Mouse (Mus musculus) embryonic facial prominence, embryonic 15.5 days (tissue): Measurements from ENCODE around the gene Fibp. TPM values are rescaled to one million over a fixed set of nuclear protein-coding genes. Genes with fewer than 3 reads are reported as not detected.
"Not testable (repeated sequence)": the region's sequence is repeated elsewhere in the genome, so short reads cannot be mapped to it uniquely, and the experiment has no call there.

Experiments used
- ATAC-seq: fragments of 200-750 bp; cut with Nextera tagmentation; 2 replicates; pipeline ENCODE4 v1.8.0; 2017; ENCODE audit warnings: low read depth, moderate TSS enrichment; ENCODE audit not compliant: insufficient number of reproducible peaks, low FRiP score, low TSS enrichment
- H3K27ac ChIP-seq: fragments of 300-500 bp; sonication (generic); replicated peaks from 2 replicates; pipeline ENCODE4 v1.5.1; 2015; ENCODE audit warnings: mild to moderate bottlenecking, inconsistent platforms
- H3K27me3 ChIP-seq: fragments of 300-500 bp; sonication (generic); 2 replicates; pipeline ENCODE4 v1.6.1; 2015; ENCODE audit warnings: inconsistent platforms
- H3K36me3 ChIP-seq: fragments of 300-500 bp; sonication (generic); 2 replicates; pipeline ENCODE4 v1.6.1; 2015; ENCODE audit warnings: mild to moderate bottlenecking, inconsistent platforms
- H3K4me1 ChIP-seq: fragments of 300-500 bp; sonication (generic); 2 replicates; pipeline ENCODE4 v1.6.1; 2015; ENCODE audit warnings: inconsistent platforms
- H3K4me2 ChIP-seq: fragments of 300-500 bp; sonication (generic); replicated peaks from 2 replicates; pipeline ENCODE4 v1.6.1; 2015; ENCODE audit warnings: mild to moderate bottlenecking, inconsistent platforms
- H3K4me3 ChIP-seq: fragments of 300-500 bp; sonication (generic); replicated peaks from 2 replicates; pipeline ENCODE4 v1.5.1; 2015; ENCODE audit warnings: mild to moderate bottlenecking, inconsistent platforms
- H3K9ac ChIP-seq: fragments of 300-500 bp; sonication (generic); 2 replicates; pipeline ENCODE4 v1.6.1; 2015; ENCODE audit warnings: inconsistent platforms
- H3K9me3 ChIP-seq: fragments of 300-500 bp; sonication (generic); replicated peaks from 2 replicates; pipeline ENCODE4 v1.6.1; 2016; ENCODE audit warnings: inconsistent platforms
- WGBS: fragments of 180-500 bp; shearing (Covaris S2); methylation state at CpG from one replicate; pipeline ENCODE4 v1.1.7; 2015; 5-methylcytosine and 5-hydroxymethylcytosine counted together
- polyA plus RNA-seq: library from polyadenylated mRNA; unstranded; fragments of >200 nt; fragmentation: Nextera tagmentation; extraction: Ambion mirVana; gene quantifications from 2 replicates; pipeline ENCODE4 v1.2.1, GENCODE M21; 2015

The Fibp gene
- polyA plus RNA-seq, 1 experiment from 2014 or later = 125 TPM

DNA sequence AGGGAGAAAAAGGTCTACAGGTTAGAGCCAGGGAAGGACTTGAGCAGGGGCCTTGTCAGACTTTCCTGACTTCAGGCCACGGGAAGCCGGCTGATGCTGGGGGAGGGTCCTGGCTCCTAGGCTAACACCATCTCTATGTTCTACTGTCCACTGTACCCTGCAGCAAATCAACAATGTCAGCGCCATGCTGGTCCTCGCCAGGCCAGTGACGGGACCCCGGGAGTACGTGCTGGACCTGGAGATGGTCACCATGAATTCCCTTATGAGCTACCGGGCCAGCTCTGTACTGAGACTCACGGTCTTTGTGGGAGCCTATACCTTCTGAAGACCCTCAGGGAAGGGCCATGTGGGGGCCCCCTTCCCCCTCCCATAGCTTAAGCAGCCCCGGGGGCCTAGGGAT, 21.0 kb downstream of the Fibp start:
- H3K9me3 ChIP-seq = no peaks in the 10 kb centered on the region
- H3K36me3 ChIP-seq = peaks cover 97% of the 10 kb centered on the region
- H3K9ac ChIP-seq = no peak overlapping the region
- peaks cover 17% of the 10 kb centered on the region for H3K4me1 ChIP-seq
- no peak for ATAC-seq
- no peaks in the 10 kb centered on the region for H3K27me3 ChIP-seq
- H3K4me3 ChIP-seq = no peak overlapping the region
- H3K27ac ChIP-seq = no peak overlapping the region
- H3K4me2 ChIP-seq = no peak overlapping the region
- 86% methylated on average over 10 of the region's 10 CpGs for WGBS

DNA sequence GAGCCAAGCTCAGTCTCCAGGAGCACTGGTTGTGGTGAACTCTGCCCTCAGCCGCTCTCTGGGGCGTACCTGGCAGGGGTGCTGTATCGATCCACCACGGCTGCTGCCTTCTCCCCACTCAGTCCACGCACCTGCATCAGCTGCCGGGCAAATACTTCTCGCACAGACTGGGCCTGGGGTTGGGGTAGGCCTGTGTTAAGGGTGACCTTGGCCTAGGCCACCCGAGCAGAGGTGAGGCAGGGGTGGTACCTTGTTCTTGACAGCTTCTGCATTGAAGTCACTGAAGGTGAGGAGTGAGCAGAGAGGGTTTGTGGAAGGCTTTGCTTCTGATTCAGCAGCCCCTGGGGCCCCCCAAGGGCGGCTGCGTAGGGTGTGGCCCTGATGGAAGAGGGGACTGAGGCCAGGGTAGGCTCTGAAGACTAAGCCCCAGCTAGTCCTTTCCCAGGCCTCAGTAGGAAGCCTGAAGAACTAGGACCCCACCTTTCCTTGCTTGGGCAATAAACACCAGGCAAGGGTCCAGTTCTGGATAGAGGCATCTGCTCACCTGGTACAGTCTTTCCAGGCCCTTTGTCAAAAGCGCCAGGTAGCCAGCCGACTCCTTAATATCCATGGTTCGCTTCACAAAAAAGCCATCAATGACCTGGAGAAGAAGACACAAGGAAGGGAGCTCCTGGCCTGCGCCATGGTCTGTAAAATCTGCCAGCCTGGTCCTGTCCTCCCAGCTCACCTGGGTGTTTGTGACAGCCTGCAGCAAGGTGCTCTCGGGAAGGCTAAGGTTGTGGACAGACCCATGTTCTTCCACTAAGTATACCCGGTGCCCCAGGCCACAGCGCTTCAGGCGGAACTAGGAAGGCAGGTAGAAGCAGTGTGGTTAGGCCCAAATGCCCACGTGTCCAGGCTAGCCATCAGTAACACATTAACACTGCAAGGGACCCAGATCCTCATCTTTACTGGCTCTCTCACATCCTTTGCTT, 23.3 kb downstream of the Fibp start:
- no peaks in the 10 kb centered on the region for H3K9me3 ChIP-seq
- H3K9ac ChIP-seq = no peak overlapping the region
- ATAC-seq = no peak
- H3K4me1 ChIP-seq = peaks cover 22% of the 10 kb centered on the region
- H3K27me3 ChIP-seq = no peaks in the 10 kb centered on the region
- H3K4me3 ChIP-seq = no peak overlapping the region
- H3K36me3 ChIP-seq = peaks cover 75% of the 10 kb centered on the region
- no peak overlapping the region for H3K4me2 ChIP-seq
- 91% methylated on average over 19 of the region's 19 CpGs for WGBS
- H3K27ac ChIP-seq = no peak overlapping the region

DNA sequence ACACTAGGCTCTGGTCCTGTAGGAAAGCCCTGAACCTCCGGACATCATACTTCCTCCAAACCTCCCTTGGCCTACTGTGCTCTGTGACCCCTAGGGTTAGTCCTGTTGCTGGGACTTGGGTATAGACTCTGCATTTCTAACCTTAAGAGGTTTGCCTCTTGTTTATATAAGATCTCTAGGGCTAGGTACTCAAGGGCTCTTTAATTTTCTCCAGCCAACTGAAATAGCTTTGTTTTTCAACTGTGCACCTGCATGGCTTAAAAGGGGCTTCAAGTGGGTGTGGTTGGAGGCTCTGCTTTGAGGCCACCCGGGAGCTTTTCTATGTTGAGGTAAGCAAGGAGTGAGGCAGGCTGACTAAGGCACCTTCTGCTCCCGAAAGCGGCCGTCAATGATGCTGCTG, 24.1 kb downstream of the Fibp start:
- H3K4me1 ChIP-seq = peaks cover 29% of the 10 kb centered on the region
- H3K36me3 ChIP-seq = peaks cover 67% of the 10 kb centered on the region
- no peak overlapping the region for H3K4me3 ChIP-seq
- H3K27me3 ChIP-seq = no peaks in the 10 kb centered on the region
- 90% methylated on average over 5 of the region's 5 CpGs for WGBS
- no peak overlapping the region for H3K27ac ChIP-seq
- no peak overlapping the region for H3K9ac ChIP-seq
- H3K4me2 ChIP-seq = no peak overlapping the region
- ATAC-seq = no peak
- H3K9me3 ChIP-seq = no peaks in the 10 kb centered on the region

DNA sequence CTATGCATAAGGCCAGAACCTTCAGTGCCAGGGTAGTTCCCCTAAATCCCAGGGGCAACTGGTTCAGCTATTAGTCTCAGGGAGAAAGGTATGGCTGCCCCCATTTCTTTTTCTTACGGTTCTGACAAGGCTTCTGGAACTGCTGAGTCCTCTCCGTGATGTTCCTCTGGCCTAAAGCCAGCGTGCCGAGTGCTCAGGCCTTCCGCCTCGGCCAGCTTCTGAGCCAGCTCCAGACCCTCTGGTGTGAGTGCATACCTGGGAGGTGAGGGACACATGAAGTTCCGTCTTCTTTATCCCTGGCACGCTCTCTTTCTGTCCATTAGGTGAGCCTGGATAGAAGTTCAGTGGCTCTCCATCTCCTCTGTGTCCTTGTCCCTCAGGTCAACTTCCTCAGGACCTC, 25.0 kb downstream of the Fibp start:
- no peak overlapping the region for H3K9ac ChIP-seq
- H3K27me3 ChIP-seq = no peaks in the 10 kb centered on the region
- peaks cover 58% of the 10 kb centered on the region for H3K36me3 ChIP-seq
- no peak overlapping the region for H3K4me3 ChIP-seq
- peaks cover 34% of the 10 kb centered on the region for H3K4me1 ChIP-seq
- no peak for ATAC-seq
- H3K4me2 ChIP-seq = no peak overlapping the region
- H3K27ac ChIP-seq = no peak overlapping the region
- 92% methylated on average over 8 of the region's 8 CpGs for WGBS
- H3K9me3 ChIP-seq = no peaks in the 10 kb centered on the region

DNA sequence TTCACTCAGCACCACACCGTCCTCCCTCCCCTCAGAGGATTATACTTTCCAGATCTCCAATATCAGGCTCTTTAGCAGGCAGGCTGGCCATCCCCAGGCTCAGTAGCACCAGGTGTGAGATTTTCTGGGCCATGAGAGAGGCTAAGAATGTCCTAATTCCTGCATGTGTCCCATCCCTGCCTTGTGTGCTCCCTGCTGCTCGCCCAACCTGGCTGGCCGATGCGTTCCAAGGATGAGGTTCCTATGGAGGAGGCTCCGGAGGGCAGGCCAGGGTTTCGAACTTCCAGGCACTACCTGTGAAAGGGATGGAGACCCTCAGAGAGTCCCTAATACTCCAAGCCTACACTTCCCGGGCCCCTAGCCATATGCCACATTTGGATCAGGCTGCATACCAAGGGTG, 25.4 kb downstream of the Fibp start:
- Histone ChIP-seq H3K9me3 (no peaks in the 10 kb centered on the region), H3K27me3 (no peaks in the 10 kb centered on the region), H3K27ac (peak overlapping the region; percentile 39; the same call in 1 of the 2 replicates), H3K4me3 (no peak overlapping the region), H3K4me2 (no peak overlapping the region), H3K9ac (no peak overlapping the region), H3K36me3 (peaks cover 54% of the 10 kb centered on the region), H3K4me1 (peaks cover 34% of the 10 kb centered on the region)
- 91% methylated on average over 7 of the region's 7 CpGs for WGBS
- no peak for ATAC-seq

DNA sequence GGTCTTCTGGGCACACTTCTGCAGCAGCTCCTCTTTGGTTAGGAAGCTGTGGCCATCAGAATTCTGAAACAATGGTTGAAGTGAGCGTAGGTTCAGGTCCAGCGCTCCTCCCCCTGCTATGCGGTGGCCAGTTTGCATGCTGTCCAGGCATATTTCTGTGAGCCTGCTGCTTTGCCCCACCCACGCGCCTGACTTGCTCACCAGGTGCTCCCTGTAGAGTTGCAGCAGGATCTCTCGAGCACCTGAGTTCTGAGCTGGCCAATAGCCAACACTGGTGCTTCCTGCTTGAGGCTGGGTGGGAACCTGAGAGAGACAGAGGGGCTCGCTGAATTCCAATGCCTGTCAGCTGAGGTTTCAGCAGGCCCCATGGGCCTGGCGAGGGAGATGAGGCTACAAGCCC, 25.9 kb downstream of the Fibp start:
- Histone ChIP-seq H3K9me3 (no peaks in the 10 kb centered on the region), H3K9ac (no peak overlapping the region), H3K4me3 (no peak overlapping the region; the same call in 1 of the 2 replicates), H3K4me1 (peaks cover 34% of the 10 kb centered on the region), H3K27me3 (no peaks in the 10 kb centered on the region), H3K36me3 (peaks cover 49% of the 10 kb centered on the region), H3K27ac (peak overlapping the region; percentile 39; the same call in 1 of the 2 replicates), H3K4me2 (peak overlapping the region; percentile 86; the same call in 1 of the 2 replicates)
- no peak for ATAC-seq
- 74% methylated on average over 8 of the region's 8 CpGs for WGBS

DNA sequence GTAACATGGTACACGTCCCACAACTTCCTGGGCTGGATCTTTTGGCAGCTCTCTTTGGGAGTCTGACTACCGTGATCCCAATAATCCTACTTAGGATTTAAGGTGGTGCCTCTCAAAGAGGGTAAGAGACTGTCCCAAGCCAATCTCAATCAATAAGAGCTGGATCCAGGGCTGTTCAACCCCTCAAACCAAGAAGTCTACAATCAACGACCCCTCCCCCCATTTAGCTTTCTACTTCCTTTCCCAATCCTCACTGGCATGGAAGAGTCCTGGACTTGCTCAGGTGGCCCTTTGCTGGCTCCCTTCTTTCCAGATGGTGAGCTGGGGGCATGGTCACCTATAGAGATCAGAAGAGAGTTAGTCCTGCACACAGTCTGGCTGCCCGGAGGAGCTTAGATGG, 26.4 kb downstream of the Fibp start:
- Histone ChIP-seq H3K27me3 (no peaks in the 10 kb centered on the region), H3K9me3 (no peaks in the 10 kb centered on the region), H3K9ac (no peak overlapping the region), H3K4me3 (peak overlapping the region; percentile 59; the same call in 1 of the 2 replicates), H3K4me2 (peak overlapping the region; percentile 86), H3K4me1 (peaks cover 37% of the 10 kb centered on the region), H3K27ac (peak overlapping the region; percentile 39; the same call in 1 of the 2 replicates), H3K36me3 (peaks cover 44% of the 10 kb centered on the region)
- 82% methylated on average over 4 of the region's 4 CpGs for WGBS
- ATAC-seq = no peak

DNA sequence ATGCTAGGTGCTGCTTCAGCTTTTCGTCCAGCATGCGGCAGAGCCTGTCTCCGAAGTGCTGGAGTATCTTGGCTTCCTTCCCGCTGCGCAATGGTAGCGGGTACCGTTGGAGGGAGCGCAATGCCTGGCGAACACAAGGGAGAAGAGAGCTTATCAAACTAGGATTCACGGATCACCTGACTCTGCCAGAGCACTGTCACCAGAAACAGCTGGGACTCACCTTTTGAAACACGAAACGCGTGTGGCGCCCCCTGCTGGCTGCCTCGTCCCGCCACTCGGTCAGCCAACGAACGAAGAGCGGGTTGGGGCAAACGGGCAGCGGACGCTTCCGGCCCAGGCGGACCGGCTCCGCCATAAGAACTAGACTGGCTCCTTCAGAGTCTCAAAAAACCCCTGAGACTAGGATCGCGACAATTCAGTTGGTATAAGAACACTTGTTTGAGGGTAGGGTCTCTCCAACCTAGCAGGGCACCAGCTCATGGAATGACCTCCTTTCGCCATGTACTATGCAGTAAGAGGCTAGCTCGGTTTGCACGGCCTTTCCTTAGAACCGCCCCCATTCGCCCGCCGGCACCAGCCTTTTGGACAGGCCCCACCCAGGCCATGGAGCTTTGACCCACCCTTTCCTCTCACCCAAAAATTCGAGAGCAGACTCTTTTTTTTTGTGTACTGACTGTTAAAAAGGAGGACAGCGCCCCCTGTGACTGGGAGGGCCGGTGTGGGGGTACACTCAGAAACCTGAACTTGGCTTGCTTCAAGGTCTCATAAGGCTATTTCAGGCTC, 27.5 kb downstream of the Fibp start, which contains the start of gene Mus81:
Gene Mus81, minus strand, starts transcription at position 635 of the 783 bp plus-strand sequence.
- Histone ChIP-seq H3K36me3 (peaks cover 37% of the 10 kb centered on the region), H3K9me3 (no peaks in the 10 kb centered on the region), H3K27me3 (no peaks in the 10 kb centered on the region), H3K9ac (peak within 1 kb of the TSS; percentile 63), H3K4me2 (peak within 1 kb of the TSS; percentile 86), H3K4me3 (peak within 1 kb of the TSS; percentile 59), H3K4me1 (peaks cover 46% of the 10 kb centered on the region), H3K27ac (peak within 1 kb of the TSS; percentile 99)
- peak; percentile 79 for ATAC-seq
- under 1% methylated on average over 39 of the region's 39 CpGs for WGBS

DNA sequence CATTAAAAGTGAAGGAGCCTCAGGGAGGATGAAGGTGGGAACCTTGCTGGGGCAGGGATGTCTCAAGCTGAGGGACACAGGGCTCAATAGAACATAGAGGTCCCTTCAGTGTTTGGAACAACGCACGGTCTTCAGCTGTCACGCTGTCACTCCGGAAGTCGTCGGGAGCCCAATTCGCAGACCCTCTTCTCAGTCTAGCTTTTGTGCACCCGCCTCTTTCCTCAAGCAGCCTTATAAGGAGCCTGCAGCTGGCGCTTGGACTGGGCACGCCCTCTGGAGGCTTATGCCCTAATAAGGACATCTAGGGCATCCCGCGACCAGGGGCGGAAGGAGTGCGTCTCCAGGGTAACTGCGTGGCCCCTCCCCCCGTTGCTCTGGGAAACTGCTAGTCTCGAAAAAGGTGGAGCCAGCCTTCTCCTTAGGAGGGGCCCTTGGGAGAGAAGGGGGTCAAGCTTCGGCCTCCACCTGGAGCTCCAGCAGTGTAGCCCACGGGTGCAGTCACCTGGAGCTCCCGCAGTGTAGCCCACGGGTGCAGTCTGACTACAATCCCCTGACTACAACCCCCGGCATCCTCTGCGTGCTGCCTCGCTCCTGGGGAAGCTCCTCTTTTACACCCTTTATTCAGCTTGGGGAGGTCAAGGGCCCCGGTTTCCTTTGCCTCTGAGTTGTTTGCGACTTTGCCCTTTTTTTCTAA, 28.6 kb downstream of the Fibp start:
- Histone ChIP-seq H3K27me3 (no peaks in the 10 kb centered on the region), H3K27ac (peak overlapping the region; percentile 99), H3K4me1 (peaks cover 49% of the 10 kb centered on the region), H3K36me3 (peaks cover 37% of the 10 kb centered on the region), H3K4me2 (peak overlapping the region; percentile 86), H3K9ac (peak overlapping the region; percentile 23), H3K4me3 (peak overlapping the region; percentile 59), H3K9me3 (no peaks in the 10 kb centered on the region)
- under 1% methylated on average over 26 of the region's 26 CpGs for WGBS
- peak; percentile 85 for ATAC-seq

DNA sequence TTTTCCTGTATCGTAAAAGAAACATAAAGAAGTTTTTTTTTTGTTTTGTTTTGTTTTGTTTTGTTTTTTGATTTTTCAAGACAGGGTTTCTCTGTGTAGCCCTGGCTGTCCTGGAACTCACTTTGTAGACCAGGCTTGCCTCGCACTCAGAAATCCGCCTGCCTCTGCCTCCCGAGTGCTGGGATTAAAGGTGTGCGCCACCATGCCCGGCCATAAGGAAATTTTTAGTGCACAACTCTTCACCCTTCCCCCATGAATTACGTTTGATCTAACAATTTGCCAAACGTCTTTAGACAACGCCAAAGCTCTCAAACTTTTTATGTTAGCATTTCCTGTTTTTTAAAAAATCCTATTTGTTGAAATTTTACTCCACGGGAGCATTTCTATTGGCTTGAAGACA, 29.3 kb downstream of the Fibp start:
- Histone ChIP-seq H3K4me3 (peak overlapping the region; percentile 82), H3K4me1 (peaks cover 49% of the 10 kb centered on the region), H3K27ac (peak overlapping the region; percentile 99), H3K36me3 (peaks cover 35% of the 10 kb centered on the region), H3K4me2 (peak overlapping the region; percentile 86)
- H3K9me3 ChIP-seq, H3K27me3 ChIP-seq, H3K9ac ChIP-seq, ATAC-seq: not testable (repeated sequence)
- WGBS = 43% methylated on average over 10 of the region's 10 CpGs
